Mouse (Mus musculus) inflammation-experienced regulatory T-cells (primary cell): ENCODE measurements around the gene Plekha7. TPM values are rescaled to one million over a fixed set of nuclear protein-coding genes. Genes with fewer than 3 reads are reported as not detected.

Experiments
- polyA plus RNA-seq, 2 experiments: library from polyadenylated mRNA; unstranded; fragments of 100-300 nt; shearing (Covaris generic); gene quantifications; one replicate each; pipeline ENCODE4 v1.2.1; 2017

The Plekha7 gene
- polyA plus RNA-seq = 10 to 100 TPM in 1 of 2 experiments, 1 to 10 TPM in 1; 8.5 to 15.3 TPM

GRCm38 (mm10) chr7:116307871-116308631 is at the start of gene Plekha7:
Plekha7 (minus strand) TSS chr7:116308376.

GRCm38 (mm10) chr7:116333713-116334668 is 25.8 kb upstream of the Plekha7 start, which contains the start of gene Rps13:
Rps13 (minus strand) TSS chr7:116334195.

GRCm38 (mm10) chr7:116084366-116084765 is 223.8 kb downstream of the Plekha7 start, which contains the start of gene Gm4353:
Gm4353 (minus strand) TSS chr7:116084635.

Other genes starting within 250 kb of the Plekha7 start
- gene Gm4353, start 223.7 kb downstream of the Plekha7 start, polyA plus RNA-seq = under 1 TPM; 0.19 to 0.36 TPM
- 100 to 1,000 TPM; 545 to 594 TPM for gene Rps13, start 25.8 kb upstream of the Plekha7 start, polyA plus RNA-seq
- 10 to 100 TPM; 29.5 to 54.9 TPM for gene Pik3c2a, start 135.1 kb upstream of the Plekha7 start, polyA plus RNA-seq
- 10 to 100 TPM; 10.9 to 33.9 TPM for gene Nucb2, start 196.0 kb upstream of the Plekha7 start, polyA plus RNA-seq